Comparison of ENCODE assay signal across 16 mouse cellular contexts in the genomic region with DNA sequence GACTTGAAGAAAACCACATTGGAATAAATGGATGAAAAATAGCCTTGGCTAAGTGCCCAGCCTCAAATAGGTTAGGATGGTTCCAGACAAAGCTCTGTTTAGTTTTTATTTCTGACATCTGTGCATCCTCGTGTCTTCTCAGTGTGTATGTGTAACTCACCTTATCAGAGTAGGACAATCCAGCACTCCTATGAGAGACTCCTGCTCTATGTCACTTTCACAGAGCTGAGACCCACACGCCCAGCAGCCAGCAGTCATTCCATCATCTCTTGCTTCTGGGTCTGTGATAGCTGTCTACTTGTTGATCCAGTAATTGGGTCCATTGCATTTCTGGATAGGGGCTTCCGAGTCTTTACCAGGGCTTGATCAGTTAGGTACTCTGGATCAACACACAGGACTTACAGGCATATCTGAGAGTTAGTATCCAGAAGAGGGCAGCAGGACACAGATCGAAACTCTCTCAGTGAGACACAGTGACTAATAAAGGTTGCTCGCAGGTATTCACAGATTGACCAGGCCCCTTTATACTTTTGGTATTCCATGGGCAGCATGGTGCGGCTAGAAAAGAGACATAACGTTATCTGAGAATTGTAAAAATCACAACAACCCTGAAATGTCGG.
DNase-seq lines count a peak whose midpoint lies in the region; ATAC-seq and TF ChIP-seq lines count a peak whose summit lies in the region.
"Had no signal": no experiment of that assay in that cellular context is flagged by ENCODE, and none has a peak within 500 bp of the region (broad histone marks: within the 10 kb centered on the region; RNA-seq: fewer than 3 reads in every experiment).

No protein-coding gene starts in this region.

- no peaks in the 10 kb centered on the region for H3K36me3 ChIP-seq in heart, adult 2 months (ENCODE audit: control insufficient read depth, insufficient read depth, low read length)
- H3K36me3 ChIP-seq in liver, embryonic 11.5 days (ENCODE audit: control insufficient read depth, insufficient read depth, low read length), result no peaks in the 10 kb centered on the region
- H3K36me3 ChIP-seq: liver, embryonic 12.5 days had no signal

- TF ChIP-seq POLR2A in heart, adult 2 months (IDR thresholded peaks at IDR 0.05; ENCODE audit: insufficient read depth, low read depth, low read length), result no peak
- no peak for TF ChIP-seq POLR2A in brain, embryonic 14.5 days (IDR thresholded peaks at IDR 0.05; ENCODE audit: borderline replicate concordance, extremely low read depth, insufficient read depth, insufficient read length, poor library complexity, severe bottlenecking)

- no peak overlapping the region for H3K9ac ChIP-seq in heart, adult 2 months (ENCODE audit: low read depth, low read length)
- no peak overlapping the region for H3K9ac ChIP-seq in liver, embryonic 11.5 days (ENCODE audit: low read depth, low read length)
- H3K9ac ChIP-seq: liver, embryonic 12.5 days had no signal

- TF ChIP-seq CTCF in heart, adult 2 months (IDR thresholded peaks at IDR 0.05), result 0 out of 2 replicates have a peak, but pooled peaks have one; percentile 24
- peak; percentile 41 for TF ChIP-seq CTCF in left cerebral cortex, adult 2 months (IDR thresholded peaks at IDR 0.05)
- TF ChIP-seq CTCF in brain, embryonic 14.5 days (IDR thresholded peaks at IDR 0.05; ENCODE audit: borderline replicate concordance, extremely low read depth, insufficient read depth, insufficient read length), result peak; percentile 8; the same call in 1 of the 2 replicates

- WGBS in heart, adult 2 months, result 75% methylated on average over 8 of the region's 8 CpGs
- WGBS in liver, embryonic 11.5 days, result 73% methylated on average over 8 of the region's 8 CpGs

- peaks cover 3% of the 10 kb centered on the region for H3K4me1 ChIP-seq in heart, adult 2 months (ENCODE audit: control insufficient read depth, insufficient read depth, low read length)
- H3K4me1 ChIP-seq in liver, embryonic 11.5 days (replicated peaks; ENCODE audit: control insufficient read depth, insufficient read depth, low read length), result no peaks in the 10 kb centered on the region
- H3K4me1 ChIP-seq: liver, embryonic 12.5 days had no signal

- no peak for TF ChIP-seq EP300 in heart, adult 2 months (IDR thresholded peaks at IDR 0.05; ENCODE audit: insufficient read depth, low read depth, low read length)

- no peak overlapping the region for H3K4me2 ChIP-seq in liver, embryonic 11.5 days
- H3K4me2 ChIP-seq: liver, embryonic 12.5 days had no signal

- ATAC-seq in liver, embryonic 11.5 days (replicated peaks; ENCODE audit: low FRiP score), result no peak
- ATAC-seq: CD4-positive, CD25-positive, alpha-beta regulatory T cell, adult 4 months; forebrain, embryonic 14.5 days; liver, embryonic 12.5 days had no signal

- H3K79me2 ChIP-seq in heart, adult 2 months (replicated peaks; ENCODE audit: control insufficient read depth, insufficient read depth, low read length), result no peaks in the 10 kb centered on the region

- H3K27me3 ChIP-seq in heart, adult 2 months (ENCODE audit: control insufficient read depth, insufficient read depth, low read length), result no peaks in the 10 kb centered on the region
- H3K27me3 ChIP-seq in liver, embryonic 11.5 days (replicated peaks; ENCODE audit: control insufficient read depth, insufficient read depth, low read length), result no peaks in the 10 kb centered on the region
- H3K27me3 ChIP-seq: liver, embryonic 12.5 days had no signal

- H3K27ac ChIP-seq in heart, adult 2 months, result no peak overlapping the region
- no peak overlapping the region; the same call in 1 of the 2 replicates for H3K27ac ChIP-seq in left cerebral cortex, adult 2 months
- H3K27ac ChIP-seq in liver, embryonic 11.5 days (ENCODE audit: low read depth, low read length), result no peak overlapping the region
- H3K27ac ChIP-seq: gastrocnemius, adult 2 months; liver, embryonic 12.5 days had no signal

- intact Hi-C loops in heart, adult 2 months (cut with DNase I), result no loop called here
- intact Hi-C loops in left cerebral cortex, adult 2 months (cut with DNase I), result no loop called here
- intact Hi-C loops in left cerebral cortex, postnatal 4 days (cut with DNase I), result no loop called here

- no peaks in the 10 kb centered on the region for H3K9me3 ChIP-seq in liver, embryonic 11.5 days (ENCODE audit: control insufficient read depth, low read length)
- H3K9me3 ChIP-seq: liver, embryonic 12.5 days had no signal

- DNase-seq in heart, adult 2 months, result no peak
- DNase-seq in heart, adult 8-10 months (ENCODE audit: low spot score), result no peak
- DNase-seq in left cerebral cortex, adult 2 months (ENCODE audit: extremely low spot score in 1 of 2, low spot score in 2 of 2), result no peak
- DNase-seq in left cerebral cortex, postnatal 4 days, result no peak
- DNase-seq in NIH3T3 (ENCODE audit: low read depth), result peak; percentile 9
- peak; percentile 57 for DNase-seq in brain, embryonic 14.5 days (ENCODE audit: low read depth)
- DNase-seq in liver, embryonic 11.5 days (ENCODE audit: low spot score), result no peak
- DNase-seq: adrenal gland, postnatal 10 days; cerebellum, postnatal 25 days; gastrocnemius, adult 2 months; heart, adult 18-20 months; heart, postnatal 14 days; kidney, postnatal 25 days had no signal

- no peak overlapping the region for H3K4me3 ChIP-seq in heart, adult 2 months
- no peak overlapping the region for H3K4me3 ChIP-seq in left cerebral cortex, adult 2 months
- H3K4me3 ChIP-seq in liver, embryonic 11.5 days (ENCODE audit: low read depth, low read length), result no peak overlapping the region
- H3K4me3 ChIP-seq: gastrocnemius, adult 2 months; liver, embryonic 12.5 days had no signal

Comparison
In these comparisons a context has a peak if more than half of its experiments do, and no peak if none do; other contexts are left out.
1. DNase-seq: peak in NIH3T3 (single experiment) and brain, embryonic 14.5 days (single experiment); none in heart, adult 2 months (0 of 2), heart, adult 8-10 months (single experiment), left cerebral cortex, adult 2 months (0 of 2), left cerebral cortex, postnatal 4 days (single experiment) and liver, embryonic 11.5 days (single experiment).
2. Peak in every context shown above with its lines, with median percentiles within 50 percentile points of each other: CTCF ChIP-seq.